Mouse (Mus musculus): ENCODE data around the gene Tbc1d10b. TPM values are rescaled to one million over a fixed set of nuclear protein-coding genes. Genes with fewer than 3 reads are reported as not detected.

Tbc1d10b gene
- total and polyA plus RNA-seq, 3 experiments: 37.4 to 70.3 TPM; not detected in 1

DNA sequence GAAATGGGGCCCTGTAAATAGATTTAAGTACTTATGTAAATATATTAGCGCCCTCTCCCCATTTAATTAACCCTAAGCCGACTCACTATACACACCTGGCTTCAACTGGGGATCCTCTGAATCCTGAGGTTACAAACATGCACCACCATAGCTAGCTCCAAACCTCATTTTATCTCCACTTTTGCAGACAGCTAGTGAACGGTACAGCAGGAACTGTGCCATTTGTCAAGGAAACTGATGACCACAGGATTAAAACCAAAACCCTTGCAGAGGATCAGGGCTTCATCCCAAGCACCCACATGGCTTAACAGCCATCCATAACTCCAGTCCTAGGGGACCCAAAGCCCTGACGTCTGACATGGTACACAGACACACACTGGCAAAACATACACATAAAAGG lies 46.7 kb upstream of the Tbc1d10b start:
- Histone ChIP-seq H3K4me3 (ENCODE audit: control insufficient read depth in 1 of 2, insufficient read depth in 1 of 2, low read depth in 2 of 2, low read length in 2 of 2) (no peak overlapping the region), H3K4me1 (ENCODE audit: control insufficient read depth in 1 of 2, insufficient read depth in 2 of 2, low read length in 2 of 2) (peaks cover 12 to 22% of the 10 kb centered on the region in 2 experiments), H3K79me2 (ENCODE audit: control insufficient read depth, insufficient read depth, low read length, poor library complexity) (peaks cover 6% of the 10 kb centered on the region), H3K36me3 (ENCODE audit: control insufficient read depth in 1 of 2, insufficient read depth in 2 of 2, low read length in 2 of 2) (peaks cover 3 to 25% of the 10 kb centered on the region in 2 experiments), H3K9ac (ENCODE audit: control insufficient read depth, low read depth, low read length, poor library complexity, severe bottlenecking) (peak overlapping the region; percentile 73), H3K27ac (ENCODE audit: control insufficient read depth, low read depth, low read length) (peak overlapping the region; percentile 78), H3K9me3 (replicated peaks; ENCODE audit: insufficient read depth, low read length) (no peaks in the 10 kb centered on the region), H3K27me3 (ENCODE audit: control insufficient read depth in 1 of 2, insufficient read depth in 2 of 2, low read length in 2 of 2) (no peaks in the 10 kb centered on the region)
- no peak for TF ChIP-seq POLR2A (IDR thresholded peaks at IDR 0.05; ENCODE audit: control insufficient read depth in 1 of 2, insufficient read depth in 1 of 2, low read depth in 1 of 2, low read length in 2 of 2, poor library complexity in 1 of 2)
- TF ChIP-seq JUND (IDR thresholded peaks at IDR 0.05; ENCODE audit: low read depth, low read length): no peak
- TF ChIP-seq TCF12 (IDR thresholded peaks at IDR 0.05; ENCODE audit: low read depth, low read length): peak; percentile 38; the same call in 1 of the 2 replicates
- peak; percentile 54 for TF ChIP-seq TAL1 (IDR thresholded peaks at IDR 0.05; ENCODE audit: low read length)
- no peak for TF ChIP-seq POLR2AphosphoS2 (IDR thresholded peaks at IDR 0.05; ENCODE audit: low read length)
- no peak for TF ChIP-seq MXI1 (IDR thresholded peaks at IDR 0.05; ENCODE audit: low read depth, low read length)
- peak; percentile 48 for DNase-seq (ENCODE audit: low read depth, low spot score)

DNA sequence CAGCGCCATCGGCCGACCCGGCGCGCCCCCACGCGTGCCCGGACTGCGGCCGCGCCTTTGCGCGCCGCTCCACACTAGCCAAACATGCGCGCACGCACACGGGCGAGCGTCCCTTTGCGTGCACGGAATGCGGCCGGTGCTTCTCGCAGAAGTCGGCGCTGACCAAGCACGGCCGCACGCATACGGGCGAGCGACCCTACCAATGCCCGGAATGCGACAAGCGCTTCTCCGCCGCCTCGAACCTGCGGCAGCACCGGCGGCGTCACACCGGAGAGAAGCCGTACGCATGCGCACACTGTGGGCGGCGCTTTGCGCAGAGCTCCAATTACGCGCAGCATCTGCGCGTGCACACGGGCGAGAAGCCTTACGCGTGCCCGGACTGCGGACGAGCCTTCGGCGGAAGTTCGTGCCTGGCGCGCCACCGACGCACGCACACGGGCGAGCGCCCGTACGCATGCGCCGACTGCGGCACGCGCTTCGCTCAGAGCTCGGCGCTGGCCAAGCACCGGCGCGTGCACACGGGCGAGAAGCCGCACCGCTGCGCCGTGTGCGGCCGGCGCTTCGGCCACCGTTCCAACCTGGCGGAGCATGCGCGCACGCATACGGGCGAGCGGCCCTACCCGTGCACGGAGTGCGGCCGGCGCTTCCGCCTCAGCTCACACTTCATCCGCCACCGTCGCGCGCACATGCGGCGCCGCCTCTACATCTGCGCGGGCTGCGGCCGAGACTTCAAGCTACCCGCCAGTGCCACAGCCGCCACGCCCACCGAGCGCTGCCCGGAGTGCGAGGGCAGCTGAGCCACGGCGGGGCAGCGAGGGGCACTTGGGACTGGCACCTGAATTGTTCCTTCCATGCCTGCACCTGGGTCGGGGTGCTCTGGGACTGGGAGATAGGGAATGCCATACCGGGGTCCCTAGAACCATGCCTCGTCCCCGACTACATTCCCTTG lies 45.8 kb upstream of the Tbc1d10b start:
- no peaks in the 10 kb centered on the region for H3K27me3 ChIP-seq (ENCODE audit: control insufficient read depth in 1 of 2, insufficient read depth in 2 of 2, low read length in 2 of 2)
- H3K4me1 ChIP-seq (ENCODE audit: control insufficient read depth in 1 of 2, insufficient read depth in 2 of 2, low read length in 2 of 2): peaks cover 9 to 19% of the 10 kb centered on the region in 2 experiments
- H3K4me3 ChIP-seq (ENCODE audit: control insufficient read depth in 1 of 2, insufficient read depth in 1 of 2, low read depth in 2 of 2, low read length in 2 of 2): peak overlapping the region; percentile 19 to 49
- no peaks in the 10 kb centered on the region for H3K9me3 ChIP-seq (replicated peaks; ENCODE audit: insufficient read depth, low read length)
- H3K9ac ChIP-seq (ENCODE audit: control insufficient read depth, low read depth, low read length, poor library complexity, severe bottlenecking): peak overlapping the region; percentile 73
- peak; percentile 93 for DNase-seq (ENCODE audit: low read depth, low spot score)
- H3K27ac ChIP-seq (ENCODE audit: control insufficient read depth, low read depth, low read length): peak overlapping the region; percentile 78
- H3K36me3 ChIP-seq (ENCODE audit: control insufficient read depth in 1 of 2, insufficient read depth in 2 of 2, low read length in 2 of 2): peaks cover 5 to 20% of the 10 kb centered on the region in 2 experiments
- peaks cover under 1% of the 10 kb centered on the region for H3K79me2 ChIP-seq (ENCODE audit: control insufficient read depth, insufficient read depth, low read length, poor library complexity)
- TF ChIP-seq POLR2AphosphoS2 (IDR thresholded peaks at IDR 0.05; ENCODE audit: low read length) (peak; percentile 61; the same call in 1 of the 2 replicates), TCF12 (IDR thresholded peaks at IDR 0.05; ENCODE audit: low read depth, low read length) (no peak), MYC (IDR thresholded peaks at IDR 0.05; ENCODE audit: low read depth, low read length) (peak; percentile 67), SMC3 (IDR thresholded peaks at IDR 0.05; ENCODE audit: low read depth, low read length) (no peak), JUND (IDR thresholded peaks at IDR 0.05; ENCODE audit: low read depth, low read length) (no peak), RCOR1 (IDR thresholded peaks at IDR 0.05; ENCODE audit: low read depth, low read length) (no peak), TBP (IDR thresholded peaks at IDR 0.05; ENCODE audit: low read depth, low read length) (no peak), BHLHE40 (IDR thresholded peaks at IDR 0.05; ENCODE audit: borderline replicate concordance, low read depth, low read length) (no peak), ZMIZ1 (IDR thresholded peaks at IDR 0.05; ENCODE audit: low read depth, low read length) (peak; percentile 18; the same call in 1 of the 2 replicates), MYB (IDR thresholded peaks at IDR 0.05; ENCODE audit: low read depth, low read length) (no peak), ZNF384 (IDR thresholded peaks at IDR 0.05; ENCODE audit: low read depth, low read length) (no peak), KAT2A (conservative IDR thresholded peaks at IDR 0.05; ENCODE audit: low read depth, low read length) (no peak; the same call in 1 of the 2 replicates), RAD21 (IDR thresholded peaks at IDR 0.05; ENCODE audit: low read depth, low read length) (no peak), ELF1 (IDR thresholded peaks at IDR 0.05; ENCODE audit: low read depth, low read length) (peak; percentile 58), SIN3A (IDR thresholded peaks at IDR 0.05; ENCODE audit: low read length) (peak; percentile 44; the same call in 1 of the 2 replicates), HCFC1 (IDR thresholded peaks at IDR 0.05; ENCODE audit: low read depth, low read length) (peak; percentile 63), MAZ (IDR thresholded peaks at IDR 0.05; ENCODE audit: low read depth, low read length) (no peak), E2F4 (IDR thresholded peaks at IDR 0.05; ENCODE audit: borderline replicate concordance, low read depth, low read length) (no peak), NELFE (IDR thresholded peaks at IDR 0.05; ENCODE audit: low read depth, low read length) (peak; percentile 49; the same call in 1 of the 2 replicates), ETS1 (IDR thresholded peaks at IDR 0.05; ENCODE audit: low read depth, low read length) (no peak), MEF2A (IDR thresholded peaks at IDR 0.05; ENCODE audit: extremely low read depth, insufficient replicate concordance, low read depth, low read length, poor library complexity, severe bottlenecking) (no peak), GABPA (IDR thresholded peaks at IDR 0.05; ENCODE audit: low read depth, low read length) (no peak), USF1 (IDR thresholded peaks at IDR 0.05; ENCODE audit: low read depth, low read length) (peak; percentile 32; the same call in 1 of the 2 replicates), EP300 (IDR thresholded peaks at IDR 0.05; ENCODE audit: low read depth in 1 of 2, low read length in 2 of 2) (no peak), CHD2 (IDR thresholded peaks at IDR 0.05; ENCODE audit: low read length) (no peak), NRF1 (IDR thresholded peaks at IDR 0.05; ENCODE audit: insufficient read depth, low read depth, low read length, poor library complexity, severe bottlenecking) (peak; percentile 78)

Data from MEL (cell line).